Mouse (Mus musculus) small intestine, adult 2 months (tissue): ENCODE data around the gene Cnot6. TPM values are rescaled to one million over a fixed set of nuclear protein-coding genes. Genes with fewer than 3 reads are reported as not detected.

Experiments
- H3K27ac ChIP-seq: fragments of 200-500 bp; 2 replicates; pipeline ENCODE4 v1.5.1; 2012; ENCODE audit warnings: low read depth, low read length, control low read depth, inconsistent platforms; ENCODE audit not compliant: insufficient read depth
- H3K27me3 ChIP-seq: fragments of 200-500 bp; 2 replicates; pipeline ENCODE4 v1.6.1; 2012; ENCODE audit warnings: mild to moderate bottlenecking, moderate library complexity, low read length, inconsistent platforms; ENCODE audit not compliant: control insufficient read depth, insufficient read depth
- H3K36me3 ChIP-seq: fragments of 200-500 bp; 2 replicates; pipeline ENCODE4 v1.6.1; 2012; ENCODE audit warnings: mild to moderate bottlenecking, low read length, control low read depth, inconsistent platforms; ENCODE audit not compliant: control insufficient read depth, insufficient read depth
- H3K4me1 ChIP-seq: fragments of 200-500 bp; 2 replicates; pipeline ENCODE4 v1.6.1; 2012; ENCODE audit warnings: low read length, inconsistent platforms, mixed read lengths; ENCODE audit not compliant: control insufficient read depth, insufficient read depth, insufficient read length
- H3K4me3 ChIP-seq: fragments of 200-500 bp; 2 replicates; pipeline ENCODE4 v1.5.1; 2012; ENCODE audit warnings: low read depth, mild to moderate bottlenecking, control low read depth, inconsistent platforms, low read length, moderate library complexity
- CTCF ChIP-seq: fragments of 200-500 bp; IDR thresholded peaks from 2 replicates; pipeline ENCODE4 v1.5.1; 2012; ENCODE audit warnings: low read depth, mild to moderate bottlenecking, control low read depth, inconsistent platforms, low read length, moderate library complexity, mixed read lengths; ENCODE audit not compliant: insufficient replicate concordance, insufficient read length; ENCODE audit errors: extremely low read depth
- POLR2A ChIP-seq: fragments of 200-500 bp; IDR thresholded peaks from 2 replicates; pipeline ENCODE4 v1.6.1; 2012; ENCODE audit warnings: low read depth, mild to moderate bottlenecking, control low read depth, inconsistent platforms, low read length, moderate library complexity
- WGBS: fragments of 180-500 bp; shearing (Covaris S2); methylation state at CpG from one replicate; pipeline ENCODE4 v1.1.7; 2018; 5-methylcytosine and 5-hydroxymethylcytosine counted together
- polyA plus RNA-seq: library from polyadenylated mRNA; depleted of rRNA; stranded (reverse); fragments of >200 nt; gene quantifications from 2 replicates; pipeline ENCODE4 v1.2.3, GENCODE M21; 2012

The Cnot6 gene
- polyA plus RNA-seq, 1 experiment = 5.1 TPM

- H3K27me3 ChIP-seq = no peaks in the 10 kb centered on the region; the same call in 1 of the 2 replicates
- H3K4me1 ChIP-seq = no peaks in the 10 kb centered on the region
- H3K27ac ChIP-seq = no peak overlapping the region
- TF ChIP-seq CTCF (no peak), POLR2A (no peak)
- no peaks in the 10 kb centered on the region for H3K36me3 ChIP-seq
- no peak overlapping the region for H3K4me3 ChIP-seq
- 85% methylated on average over 7 of the region's 7 CpGs for WGBS
Observed at GRCm38 (mm10) chr11:49743634-49744033, 31.1 kb upstream of the Cnot6 start.

DNA sequence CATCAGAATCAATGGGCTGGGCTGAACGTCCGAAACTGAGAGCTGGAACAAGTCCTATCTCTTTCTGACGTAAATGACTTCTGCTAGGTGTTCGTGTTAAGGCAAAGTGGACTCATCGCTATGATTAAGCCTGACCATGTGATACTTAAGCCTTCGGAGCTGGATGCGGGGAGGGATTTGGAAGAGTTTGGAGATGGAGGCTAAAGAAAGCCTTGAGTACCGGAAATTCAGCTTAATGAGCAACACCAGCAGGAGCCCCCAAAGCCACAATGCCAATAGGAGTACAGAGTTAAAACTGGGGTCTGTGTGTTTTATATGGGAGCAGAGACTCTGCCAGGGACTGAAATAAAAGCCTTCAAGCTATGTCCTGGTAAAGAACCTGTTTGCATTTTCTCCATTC lies 29.7 kb upstream of the Cnot6 start:
- Histone ChIP-seq H3K27ac (no peak overlapping the region), H3K27me3 (no peaks in the 10 kb centered on the region; the same call in 1 of the 2 replicates), H3K4me3 (no peak overlapping the region), H3K4me1 (no peaks in the 10 kb centered on the region), H3K36me3 (no peaks in the 10 kb centered on the region)
- 81% methylated on average over 8 of the region's 8 CpGs for WGBS
- no peak for TF ChIP-seq POLR2A
- TF ChIP-seq CTCF = no peak

DNA sequence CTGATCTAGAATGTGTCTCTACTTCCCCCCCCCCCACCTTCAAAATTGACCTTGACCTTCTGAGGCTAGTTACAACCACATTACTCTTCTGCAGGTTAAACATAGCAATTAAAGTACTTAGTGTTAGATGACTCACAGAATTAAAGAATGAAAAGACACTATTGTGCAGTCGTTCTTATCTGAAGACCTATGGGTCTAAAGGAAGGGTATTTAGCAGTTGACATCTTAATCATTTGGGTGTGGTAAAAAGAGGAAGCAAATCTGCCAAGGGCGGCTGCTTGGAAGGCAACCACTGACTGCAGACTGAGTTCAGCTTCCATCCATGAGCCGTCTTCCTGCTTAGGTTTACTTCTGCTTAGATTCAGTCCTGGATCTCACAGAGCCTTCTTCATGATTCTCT lies 27.3 kb upstream of the Cnot6 start:
- TF ChIP-seq POLR2A = no peak
- no peak for TF ChIP-seq CTCF
- no peaks in the 10 kb centered on the region; the same call in 1 of the 2 replicates for H3K27me3 ChIP-seq
- H3K27ac ChIP-seq = no peak overlapping the region
- no peak overlapping the region for H3K4me3 ChIP-seq
- WGBS = 11% methylated on average over 3 of the region's 3 CpGs
- no peaks in the 10 kb centered on the region for H3K36me3 ChIP-seq
- H3K4me1 ChIP-seq = no peaks in the 10 kb centered on the region

DNA sequence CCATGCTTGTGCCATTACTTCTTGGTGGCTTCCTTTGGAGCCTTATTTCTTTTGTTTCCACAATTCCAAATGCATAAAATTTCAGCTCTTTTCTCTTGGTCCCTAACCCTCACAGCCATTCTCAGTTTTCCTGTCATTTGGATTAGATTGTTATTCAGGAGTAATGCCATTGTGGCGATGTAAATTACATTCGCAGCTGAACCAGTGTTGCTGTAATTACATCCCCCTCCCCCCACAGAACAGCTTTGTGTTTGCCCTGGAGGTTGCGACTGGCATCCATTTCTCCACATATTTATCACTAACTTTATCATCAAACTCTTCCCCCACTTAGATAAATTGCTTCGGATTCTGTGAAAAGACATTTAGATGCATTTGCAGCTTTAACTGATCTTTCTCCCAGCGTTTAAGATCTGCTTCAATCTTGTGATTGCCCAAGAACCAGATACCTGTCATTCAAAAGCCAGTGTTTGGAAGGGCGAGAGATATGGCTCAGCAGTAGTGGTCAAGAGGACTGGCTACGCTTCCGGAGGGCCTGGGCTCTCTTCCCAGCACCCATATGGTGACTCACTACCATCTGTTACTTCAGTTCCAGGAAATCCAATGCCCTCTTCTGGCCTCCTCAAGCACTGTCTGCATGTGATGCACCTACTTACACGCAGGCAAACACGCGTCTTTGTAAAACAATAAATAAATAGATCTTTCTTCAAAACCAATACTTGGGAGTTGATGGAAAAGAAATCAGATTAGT lies 26.3 kb upstream of the Cnot6 start:
- WGBS = 82% methylated on average over 11 of the region's 11 CpGs
- H3K36me3 ChIP-seq = no peaks in the 10 kb centered on the region
- TF ChIP-seq POLR2A = no peak
- TF ChIP-seq CTCF = no peak
- no peak overlapping the region for H3K4me3 ChIP-seq
- H3K27ac ChIP-seq = no peak overlapping the region
- no peaks in the 10 kb centered on the region for H3K4me1 ChIP-seq
- H3K27me3 ChIP-seq = no peaks in the 10 kb centered on the region; the same call in 1 of the 2 replicates

GRCm38 (mm10) chr11:49737625-49738024 lies 25.1 kb upstream of the Cnot6 start:
- no peak for TF ChIP-seq CTCF
- TF ChIP-seq POLR2A = no peak
- H3K27me3 ChIP-seq = no peaks in the 10 kb centered on the region
- no peaks in the 10 kb centered on the region for H3K4me1 ChIP-seq
- H3K27ac ChIP-seq = no peak overlapping the region
- H3K4me3 ChIP-seq = no peak overlapping the region
- WGBS = 20% methylated on average over 1 of the region's 1 CpGs
- H3K36me3 ChIP-seq = no peaks in the 10 kb centered on the region

GRCm38 (mm10) chr11:49734771-49735170 lies 22.2 kb upstream of the Cnot6 start:
- no peaks in the 10 kb centered on the region for H3K27me3 ChIP-seq
- TF ChIP-seq CTCF (no peak), POLR2A (no peak)
- H3K27ac ChIP-seq = no peak overlapping the region
- H3K4me1 ChIP-seq = no peaks in the 10 kb centered on the region
- H3K4me3 ChIP-seq = no peak overlapping the region
- WGBS = 75% methylated on average over 11 of the region's 11 CpGs
- H3K36me3 ChIP-seq = no peaks in the 10 kb centered on the region

- TF ChIP-seq POLR2A = no peak
- TF ChIP-seq CTCF = no peak
- no peaks in the 10 kb centered on the region for H3K36me3 ChIP-seq
- no peaks in the 10 kb centered on the region for H3K4me1 ChIP-seq
- 85% methylated on average over 5 of the region's 5 CpGs for WGBS
- H3K27ac ChIP-seq = no peak overlapping the region
- H3K27me3 ChIP-seq = no peaks in the 10 kb centered on the region
- H3K4me3 ChIP-seq = no peak overlapping the region
Observed at GRCm38 (mm10) chr11:49730275-49730948, 17.9 kb upstream of the Cnot6 start.

- H3K36me3 ChIP-seq = no peaks in the 10 kb centered on the region
- no peak overlapping the region for H3K27ac ChIP-seq
- 10% methylated on average over 3 of the region's 3 CpGs for WGBS
- no peaks in the 10 kb centered on the region for H3K4me1 ChIP-seq
- TF ChIP-seq POLR2A (no peak), CTCF (peak; percentile 50; the same call in 1 of the 2 replicates)
- H3K27me3 ChIP-seq = no peaks in the 10 kb centered on the region
- no peak overlapping the region for H3K4me3 ChIP-seq
Observed at GRCm38 (mm10) chr11:49727877-49728276, 15.4 kb upstream of the Cnot6 start.
